Mouse (Mus musculus) hindbrain, embryonic 14.5 days (tissue): ENCODE results near the gene Spata13. TPM values are rescaled to one million over a fixed set of nuclear protein-coding genes. Genes with fewer than 3 reads are reported as not detected.

Source experiments
- ATAC-seq: fragments of 200-750 bp; cut with Nextera tagmentation; 2 replicates; pipeline ENCODE4 v1.8.0; 2017; ENCODE audit warnings: moderate number of reproducible peaks, mild to moderate bottlenecking, moderate TSS enrichment, moderate library complexity; ENCODE audit not compliant: low FRiP score
- DNase-seq: peaks from one replicate; pipeline ENCODE4 v3.0.0-alpha.2; 2015; ENCODE audit warnings: low spot score
- H3K27ac ChIP-seq: fragments of 300-500 bp; sonication (generic); 2 replicates; pipeline ENCODE4 v1.5.1; 2014; ENCODE audit warnings: mild to moderate bottlenecking, moderate library complexity
- H3K27me3 ChIP-seq: fragments of 300-500 bp; sonication (generic); 2 replicates; pipeline ENCODE4 v1.6.1; 2014; ENCODE audit warnings: mild to moderate bottlenecking, low read length, mixed read lengths; ENCODE audit not compliant: control insufficient read depth, insufficient read depth
- H3K36me3 ChIP-seq: fragments of 300-500 bp; sonication (generic); replicated peaks from 2 replicates; pipeline ENCODE4 v1.6.1; 2014; ENCODE audit not compliant: control insufficient read depth, insufficient read depth
- H3K4me1 ChIP-seq: fragments of 300-500 bp; sonication (generic); replicated peaks from 2 replicates; pipeline ENCODE4 v1.6.1; 2014; ENCODE audit warnings: antibody characterized with exemption, low read length, mixed read lengths; ENCODE audit not compliant: control insufficient read depth, insufficient read depth
- H3K4me2 ChIP-seq: fragments of 300-500 bp; sonication (generic); replicated peaks from 2 replicates; pipeline ENCODE4 v1.6.1; 2014; ENCODE audit warnings: mild to moderate bottlenecking, moderate library complexity
- H3K4me3 ChIP-seq: fragments of 300-500 bp; sonication (generic); replicated peaks from 2 replicates; pipeline ENCODE4 v1.5.1; 2014; ENCODE audit warnings: mild to moderate bottlenecking, low read length
- H3K9ac ChIP-seq: fragments of 300-500 bp; sonication (generic); 2 replicates; pipeline ENCODE4 v1.6.1; 2014
- H3K9me3 ChIP-seq: fragments of 300-500 bp; sonication (generic); 2 replicates; pipeline ENCODE4 v1.6.1; 2016; ENCODE audit warnings: low read length; ENCODE audit not compliant: control insufficient read depth
- WGBS: fragments of 180-500 bp; shearing (Covaris S2); extraction: QIAGEN DNeasy Blood & Tissue Kit; methylation state at CpG from one replicate; pipeline ENCODE4 v1.1.7; 2014; 5-methylcytosine and 5-hydroxymethylcytosine counted together
- polyA plus RNA-seq: library from polyadenylated mRNA; unstranded; fragments of >200 nt; fragmentation: Nextera tagmentation; extraction: Ambion mirVana; gene quantifications from 2 replicates; pipeline ENCODE4 v1.2.1, GENCODE M21; 2014

The Spata13 gene
- polyA plus RNA-seq = 24.4 and 26.2 TPM in 2 replicates

- Histone ChIP-seq H3K4me2 (peak within 1 kb of the TSS; percentile 98), H3K9me3 (no peaks in the 10 kb centered on the region), H3K9ac (peak within 1 kb of the TSS; percentile 65), H3K27me3 (no peaks in the 10 kb centered on the region), H3K4me3 (peak within 1 kb of the TSS; percentile 59), H3K36me3 (no peaks in the 10 kb centered on the region), H3K27ac (0 out of 2 replicates have a peak within 1 kb of the TSS, but pooled peaks have one; percentile 36), H3K4me1 (peaks cover 43% of the 10 kb centered on the region)
- ATAC-seq (peak; percentile 88), DNase-seq (peak; percentile 85)
- under 1% methylated on average over 50 of the region's 50 CpGs for WGBS
These were observed at the start of gene Spata13 for GRCm38 (mm10) chr14:60633961-60634864. Gene Spata13 (plus strand): TSS chr14:60634001.

DNA sequence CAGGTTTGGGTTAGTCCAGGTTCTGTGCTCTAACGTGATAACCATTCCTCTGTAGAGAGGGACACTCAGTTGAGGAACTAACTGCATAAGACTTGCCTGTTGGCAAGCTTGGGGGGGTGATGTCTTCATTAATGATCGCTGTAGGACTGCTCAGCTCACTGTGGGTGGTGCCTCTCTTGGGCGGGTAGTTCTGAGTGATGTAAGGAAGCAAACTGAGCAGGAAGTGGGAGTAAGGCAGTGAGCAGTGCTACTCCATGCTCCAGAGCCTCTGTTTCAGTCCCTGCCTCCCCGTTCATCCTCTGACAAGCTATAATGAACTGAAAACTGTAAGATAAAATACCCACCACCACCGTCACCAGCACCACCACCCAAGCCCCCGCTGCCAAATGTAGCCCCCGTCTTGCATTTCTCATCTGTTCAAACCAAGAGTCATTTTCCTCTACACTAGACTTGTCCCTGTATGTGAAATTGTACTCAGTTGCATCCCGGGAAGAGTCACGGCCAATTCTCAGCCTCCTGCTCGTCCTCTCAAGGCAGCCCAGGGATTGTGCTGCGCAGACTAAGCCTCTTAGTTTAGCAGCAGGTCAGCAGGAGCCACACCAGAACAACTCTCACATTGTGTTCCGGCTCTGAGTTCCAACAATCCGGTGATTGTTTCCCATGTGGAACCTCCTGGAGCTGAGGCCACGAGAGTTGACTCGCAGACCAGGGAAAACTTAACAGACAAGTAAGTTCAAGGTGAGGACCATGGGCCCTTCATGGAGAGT, 46.9 kb upstream of the Spata13 start:
- peak; percentile 55; the same call in 1 of the 2 replicates for ATAC-seq
- no peaks in the 10 kb centered on the region for H3K36me3 ChIP-seq

DNA sequence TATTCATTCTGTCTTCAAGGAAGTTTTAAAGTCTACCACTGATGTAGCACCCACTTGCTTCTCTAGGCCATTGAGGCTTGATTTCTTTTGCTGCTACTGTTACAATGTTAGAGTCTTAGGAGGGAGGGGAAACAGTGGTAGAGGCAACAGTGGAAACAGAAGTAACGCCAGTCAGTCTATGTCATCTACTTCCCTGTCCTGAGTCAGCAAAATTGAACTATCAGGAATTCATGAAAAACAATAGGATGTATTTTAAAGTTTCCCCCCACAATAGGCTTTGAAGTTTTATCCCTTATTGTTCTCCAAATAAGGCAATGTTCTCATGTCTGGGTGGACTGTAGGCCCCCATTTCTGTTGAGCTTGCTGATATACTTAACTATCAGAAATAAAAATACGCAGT, 44.8 kb upstream of the Spata13 start:
- no peak for ATAC-seq
- WGBS = 72% methylated on average over 2 of the region's 2 CpGs

More for the DNA sequence above, 46.9 kb upstream of the Spata13 start:
- no peak overlapping the region for H3K4me3 ChIP-seq
- H3K9ac ChIP-seq = no peak overlapping the region
- no peaks in the 10 kb centered on the region for H3K9me3 ChIP-seq
- DNase-seq = no peak
- no peak overlapping the region for H3K4me2 ChIP-seq
- no peak overlapping the region for H3K27ac ChIP-seq
- 0 out of 2 replicates have a peak, but pooled peaks cover 7% of the 10 kb centered on the region for H3K4me1 ChIP-seq
- H3K27me3 ChIP-seq = no peaks in the 10 kb centered on the region
- WGBS = 24% methylated on average over 15 of the region's 15 CpGs

GRCm38 (mm10) chr14:60592339-60592738, 41.5 kb upstream of the Spata13 start:
- Histone ChIP-seq H3K36me3 (no peaks in the 10 kb centered on the region), H3K4me1 (0 out of 2 replicates have a peak, but pooled peaks cover 10% of the 10 kb centered on the region), H3K4me3 (no peak overlapping the region), H3K27ac (no peak overlapping the region), H3K27me3 (no peaks in the 10 kb centered on the region), H3K4me2 (no peak overlapping the region), H3K9me3 (no peaks in the 10 kb centered on the region), H3K9ac (no peak overlapping the region)
- DNase-seq = no peak
- no peak for ATAC-seq
- 92% methylated on average over 5 of the region's 5 CpGs for WGBS

More for the DNA sequence above, 44.8 kb upstream of the Spata13 start:
- no peak overlapping the region for H3K4me2 ChIP-seq
- no peak for DNase-seq
- H3K9ac ChIP-seq = no peak overlapping the region
- H3K4me1 ChIP-seq = 0 out of 2 replicates have a peak, but pooled peaks cover 7% of the 10 kb centered on the region
- no peaks in the 10 kb centered on the region for H3K9me3 ChIP-seq
- H3K4me3 ChIP-seq = no peak overlapping the region
- H3K36me3 ChIP-seq = no peaks in the 10 kb centered on the region
- no peak overlapping the region for H3K27ac ChIP-seq
- H3K27me3 ChIP-seq = no peaks in the 10 kb centered on the region

DNA sequence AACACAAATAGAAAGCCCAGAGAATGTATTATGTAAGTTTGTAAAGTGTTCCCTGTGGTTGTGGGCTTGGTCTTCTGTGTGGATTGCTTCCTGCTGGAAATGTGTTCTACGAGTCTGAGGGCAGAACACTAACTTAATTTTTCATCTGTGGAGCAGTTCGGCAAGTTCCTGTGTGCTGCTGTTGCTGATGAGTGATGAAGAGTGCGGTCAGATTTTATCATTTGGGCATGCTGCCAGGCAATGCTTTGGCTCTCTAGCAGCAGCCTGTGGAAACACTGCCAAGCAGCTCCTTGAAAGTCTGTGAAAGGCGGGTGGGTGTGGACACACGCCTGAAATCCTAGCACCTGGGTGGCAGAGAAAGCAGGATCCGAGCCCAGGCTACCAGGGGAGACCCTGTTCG, 41.0 kb upstream of the Spata13 start:
- H3K27me3 ChIP-seq = no peaks in the 10 kb centered on the region
- DNase-seq (no peak), ATAC-seq (no peak)
- peaks cover 10% of the 10 kb centered on the region; the same call in 1 of the 2 replicates for H3K4me1 ChIP-seq
- WGBS = 61% methylated on average over 7 of the region's 7 CpGs
- no peak overlapping the region for H3K4me2 ChIP-seq
- no peak overlapping the region for H3K9ac ChIP-seq
- no peaks in the 10 kb centered on the region for H3K9me3 ChIP-seq
- H3K27ac ChIP-seq = no peak overlapping the region
- no peak overlapping the region for H3K4me3 ChIP-seq
- no peaks in the 10 kb centered on the region for H3K36me3 ChIP-seq

- WGBS = 8% methylated on average over 4 of the region's 4 CpGs
- Histone ChIP-seq H3K27me3 (no peaks in the 10 kb centered on the region), H3K4me3 (no peak overlapping the region), H3K4me2 (no peak overlapping the region), H3K36me3 (no peaks in the 10 kb centered on the region), H3K9me3 (no peaks in the 10 kb centered on the region), H3K9ac (no peak overlapping the region), H3K4me1 (peaks cover 12% of the 10 kb centered on the region; the same call in 1 of the 2 replicates), H3K27ac (no peak overlapping the region)
- ATAC-seq = no peak
- no peak for DNase-seq
These were observed 36.2 kb upstream of the Spata13 start for GRCm38 (mm10) chr14:60597571-60597970.

GRCm38 (mm10) chr14:60599044-60599443, 34.8 kb upstream of the Spata13 start:
- Histone ChIP-seq H3K9ac (no peak overlapping the region), H3K36me3 (no peaks in the 10 kb centered on the region), H3K4me2 (no peak overlapping the region), H3K4me1 (peaks cover 12% of the 10 kb centered on the region; the same call in 1 of the 2 replicates), H3K27ac (no peak overlapping the region), H3K4me3 (no peak overlapping the region), H3K9me3 (no peaks in the 10 kb centered on the region), H3K27me3 (no peaks in the 10 kb centered on the region)
- DNase-seq (no peak), ATAC-seq (no peak)
- 86% methylated on average over 2 of the region's 2 CpGs for WGBS

DNA sequence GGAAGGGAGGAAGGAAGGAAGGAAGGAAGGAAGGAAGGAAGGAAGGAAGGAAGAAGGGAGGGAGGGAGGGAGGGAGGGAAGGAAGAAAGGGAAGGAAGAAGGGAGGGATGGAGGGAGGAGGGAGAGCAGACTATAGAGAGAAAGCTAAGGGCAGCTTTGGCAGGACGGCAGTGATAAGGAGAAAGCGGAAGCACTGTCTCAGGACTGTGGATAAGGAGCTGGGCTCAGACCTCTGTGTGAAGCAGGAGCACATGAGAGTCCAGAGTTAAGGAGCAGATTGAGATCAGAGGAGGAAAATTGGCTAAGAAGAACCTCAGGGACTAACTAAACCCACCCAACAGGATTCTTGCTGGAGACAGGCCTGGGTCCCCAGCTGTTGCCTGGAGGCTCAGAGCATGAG, 28.2 kb upstream of the Spata13 start:
- Histone ChIP-seq H3K9ac (no peak overlapping the region), H3K4me1 (no peaks in the 10 kb centered on the region), H3K27me3 (no peaks in the 10 kb centered on the region), H3K36me3 (no peaks in the 10 kb centered on the region), H3K9me3 (no peaks in the 10 kb centered on the region), H3K4me3 (no peak overlapping the region), H3K27ac (no peak overlapping the region), H3K4me2 (no peak overlapping the region)
- WGBS = 87% methylated on average over 2 of the region's 2 CpGs
- DNase-seq (no peak), ATAC-seq (no peak)

- H3K36me3 ChIP-seq = no peaks in the 10 kb centered on the region
- DNase-seq (no peak), ATAC-seq (no peak)
- H3K4me2 ChIP-seq = no peak overlapping the region
- no peak overlapping the region for H3K4me3 ChIP-seq
- H3K27me3 ChIP-seq = no peaks in the 10 kb centered on the region
- H3K27ac ChIP-seq = no peak overlapping the region
- H3K9me3 ChIP-seq = no peaks in the 10 kb centered on the region
- WGBS = 79% methylated on average over 4 of the region's 4 CpGs
- H3K9ac ChIP-seq = no peak overlapping the region
- H3K4me1 ChIP-seq = no peaks in the 10 kb centered on the region
These were observed 27.6 kb upstream of the Spata13 start for GRCm38 (mm10) chr14:60606194-60606593.
